Mouse (Mus musculus) E14TG2a.4 (cell line): Measurements from ENCODE around the gene Cntnap4.

Experiments
- CTCF ChIP-seq: conservative IDR thresholded peaks from 2 replicates; pipeline ENCODE4 v1.5.1; 2014; ENCODE audit warnings: low read length
- NANOG ChIP-seq: IDR thresholded peaks from 2 replicates; pipeline ENCODE4 v1.6.1; 2014; ENCODE audit warnings: borderline replicate concordance, low read length, mixed read lengths

- TF ChIP-seq CTCF (no peak), NANOG (no peak)
Measured at GRCm38 (mm10) chr8:112743331-112743730, 173.5 kb downstream of the Cntnap4 start.
